Mouse (Mus musculus) skeletal muscle tissue, adult 2 months (tissue): Measurements from ENCODE around the gene Tirap.
"Not testable (repeated sequence)": the region's sequence is repeated elsewhere in the genome, so short reads cannot be mapped to it uniquely, and the experiment has no call there.

ENCODE experiments used
- DNase-seq: peaks from one replicate; pipeline ENCODE4 v3.0.0-alpha.2; 2012; ENCODE audit warnings: low read depth, low spot score

The Tirap gene

DNA sequence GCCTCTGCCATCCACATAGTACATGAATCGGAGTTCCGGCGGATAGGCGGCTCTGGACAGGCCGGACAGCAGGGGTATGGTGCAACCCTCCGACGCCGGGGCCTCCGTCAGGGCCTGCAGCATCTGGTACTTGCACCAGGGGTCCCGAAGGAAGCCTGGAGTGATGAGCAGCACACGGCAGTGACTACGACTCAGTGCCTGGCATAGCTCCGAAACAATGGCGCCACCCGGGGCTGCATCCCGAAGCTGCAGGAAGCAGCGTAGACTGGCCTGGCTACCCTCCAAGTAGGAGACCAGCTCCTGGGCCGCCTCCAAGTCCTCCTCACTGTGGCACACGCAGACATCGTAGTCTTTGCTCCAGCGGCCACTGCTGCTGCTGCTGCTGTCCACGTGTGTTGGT, 11.4 kb downstream of the Tirap start:
- no peak for DNase-seq

DNA sequence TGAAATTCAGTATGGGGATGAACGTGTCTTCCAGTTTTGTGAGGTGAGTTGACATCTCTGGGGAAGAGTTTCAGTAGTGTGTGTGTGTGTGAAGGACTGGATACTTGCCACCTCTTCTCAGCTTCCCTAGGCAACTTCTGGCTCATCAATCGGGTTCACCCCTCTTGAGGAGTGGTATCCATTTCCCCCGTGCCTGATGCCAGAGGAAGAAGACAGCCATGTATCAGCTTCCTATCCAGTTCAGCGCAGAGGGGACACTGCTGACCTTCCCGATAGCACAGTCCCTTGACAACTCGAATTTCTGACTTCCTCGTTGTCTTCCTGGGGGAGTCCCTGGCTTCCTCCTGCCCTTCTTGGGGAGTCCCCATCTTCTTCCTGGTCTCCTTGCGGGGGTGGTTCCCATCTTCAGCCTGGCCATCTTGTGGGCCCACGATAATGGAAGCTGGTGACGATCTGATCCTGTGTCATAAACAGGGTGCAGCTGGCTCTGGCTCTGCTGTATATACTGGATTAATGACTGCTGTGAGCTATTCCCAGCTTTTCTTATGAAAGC, 12.7 kb downstream of the Tirap start:
- no peak for DNase-seq

DNA sequence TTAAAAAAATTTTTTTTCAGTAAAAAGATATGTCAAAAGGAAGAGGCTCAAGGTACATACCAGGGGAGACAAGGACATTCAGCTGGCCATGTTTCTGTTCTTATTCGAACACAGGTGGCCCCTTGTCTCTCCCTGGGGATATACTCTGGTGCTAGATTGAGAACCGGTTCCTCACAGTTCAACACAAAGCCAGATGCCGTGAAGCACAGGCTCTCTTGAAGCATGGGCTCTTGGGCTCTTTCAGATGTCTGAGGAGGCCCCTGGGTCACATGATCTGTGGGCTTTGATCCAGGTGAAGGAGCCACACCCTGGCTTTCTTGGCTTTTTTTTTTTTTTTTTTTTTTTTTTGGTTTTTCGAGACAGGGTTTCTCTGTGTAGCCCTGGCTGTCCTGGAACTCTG, 13.7 kb downstream of the Tirap start:
- DNase-seq: no peak

DNA sequence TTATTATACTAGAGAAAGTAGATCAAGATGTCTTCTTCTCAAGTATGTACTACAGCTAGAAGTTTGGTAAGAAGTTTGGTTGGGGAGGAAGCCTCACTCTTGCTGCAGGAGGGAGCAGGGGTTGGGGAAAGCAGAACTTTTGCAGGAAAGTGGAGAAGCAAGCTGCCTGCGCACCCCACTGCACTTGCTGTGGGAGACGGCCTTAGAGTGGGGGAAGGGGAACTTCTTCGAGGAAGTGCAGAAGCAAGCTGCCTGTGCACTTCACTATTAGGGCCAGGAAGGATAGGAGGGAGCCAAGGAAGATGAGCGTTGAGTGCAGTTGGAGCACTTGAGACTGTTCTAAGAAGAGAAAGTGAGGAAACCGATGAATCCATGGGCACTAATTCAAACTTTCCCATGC, 16.7 kb downstream of the Tirap start:
- no peak for DNase-seq

DNA sequence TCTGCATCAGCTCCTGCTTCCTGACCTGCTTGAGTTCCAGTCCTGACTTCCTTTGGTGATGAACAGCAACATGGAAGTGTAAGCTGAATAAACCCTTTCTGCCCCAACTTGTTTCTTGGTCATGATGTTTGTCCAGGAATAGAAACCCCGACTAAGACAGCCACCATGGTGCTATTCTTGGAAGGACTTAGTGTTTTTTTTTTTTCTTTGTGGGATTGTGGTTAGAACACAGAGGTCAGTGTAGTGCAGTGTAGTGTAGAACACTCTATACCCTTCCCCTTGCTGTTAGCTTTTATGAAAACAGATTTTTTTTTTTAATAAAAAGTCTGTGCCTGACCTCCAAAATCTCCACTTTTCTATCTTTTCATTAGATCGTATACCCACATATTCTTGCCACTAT, 17.3 kb downstream of the Tirap start:
- DNase-seq: no peak

DNA sequence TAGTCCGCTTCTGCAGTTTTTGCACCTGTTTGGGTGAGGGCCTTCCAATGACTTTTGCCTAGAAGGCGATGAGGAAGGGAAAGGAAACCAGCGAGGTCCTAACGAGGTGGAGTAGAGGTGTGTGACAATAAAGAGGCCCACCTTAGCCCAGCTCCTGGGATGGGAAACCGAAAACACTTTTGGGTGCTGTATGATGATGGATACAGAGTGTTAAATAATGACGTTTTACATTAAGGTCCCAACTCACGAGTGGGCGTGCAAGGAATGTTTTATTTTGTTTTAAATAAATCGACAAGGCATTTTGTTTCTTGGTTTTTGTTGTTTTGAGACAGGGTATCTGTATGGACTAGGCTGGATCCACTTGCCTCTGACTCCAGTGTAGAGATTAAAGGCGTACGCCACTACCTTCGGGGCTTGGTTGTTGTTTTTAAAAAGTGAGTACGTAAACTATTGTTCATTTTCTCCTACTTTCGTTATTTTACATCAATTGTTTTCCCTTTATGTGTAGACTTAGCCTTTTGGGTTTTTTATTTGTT, 23.9 kb downstream of the Tirap start:
- DNase-seq: no peak

DNA sequence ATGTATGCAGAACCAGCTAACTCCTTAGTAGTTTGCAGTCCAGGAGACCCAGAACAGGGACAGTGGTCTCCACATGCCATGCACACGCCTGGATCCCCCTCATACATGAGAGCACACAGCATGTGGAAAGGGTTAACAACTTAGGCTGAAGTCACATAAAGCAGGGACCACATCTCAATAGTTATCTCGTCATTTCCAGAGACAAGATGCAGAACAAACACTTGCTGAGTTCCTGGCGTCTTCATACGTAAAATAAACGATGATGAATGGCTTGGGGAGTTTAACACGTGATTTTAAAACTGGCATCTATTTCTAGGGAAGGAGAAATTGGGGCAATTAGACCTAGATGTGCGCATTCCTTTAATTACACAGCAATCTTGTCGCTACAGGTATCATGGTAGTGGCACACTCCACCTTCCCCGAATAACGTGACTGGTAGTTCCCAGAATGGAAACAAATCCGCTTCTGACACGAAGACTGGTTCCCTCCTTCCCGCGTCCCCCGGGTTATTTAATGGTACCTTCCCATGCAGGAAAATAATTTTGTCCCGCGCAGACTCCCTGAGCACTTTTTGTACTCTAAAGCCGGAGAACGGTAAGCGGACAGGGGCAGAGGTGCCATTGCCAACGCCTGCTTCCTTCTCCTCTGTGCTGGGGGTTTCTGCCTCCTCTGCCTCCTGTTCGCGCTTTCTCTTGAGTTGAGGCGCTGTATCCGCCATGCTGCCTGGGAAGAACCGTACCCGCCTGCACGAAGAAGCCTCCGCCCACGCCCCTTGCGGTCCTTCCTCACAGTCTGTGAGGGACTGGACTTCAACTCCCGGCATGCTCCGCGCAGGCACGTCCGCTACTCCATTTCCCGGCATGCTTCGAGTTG, 24.6 kb downstream of the Tirap start, which contains the start of gene Dcps:
Gene Dcps (minus strand): TSS at position 811 of the 873 bp plus-strand sequence.
- DNase-seq: peak; percentile 87

DNA sequence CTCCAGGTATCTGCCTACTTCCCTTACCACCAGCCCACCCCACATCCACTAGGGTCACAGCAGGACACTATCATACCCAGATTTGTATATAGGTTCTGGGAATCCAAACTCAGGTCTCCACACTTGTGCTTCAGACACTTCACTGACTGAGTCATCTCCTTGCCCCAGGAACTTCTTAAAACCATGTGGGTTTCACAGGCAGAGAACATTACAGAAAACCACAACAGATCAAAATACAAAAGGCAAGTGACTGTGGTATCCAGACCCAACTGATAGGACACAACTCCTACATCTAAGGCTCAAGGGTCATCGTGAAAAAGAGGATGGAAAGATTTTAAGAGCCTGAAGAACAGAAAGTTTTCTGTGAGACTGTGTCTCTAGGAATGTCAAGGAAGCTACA, 26.8 kb downstream of the Tirap start:
- DNase-seq: no peak

DNA sequence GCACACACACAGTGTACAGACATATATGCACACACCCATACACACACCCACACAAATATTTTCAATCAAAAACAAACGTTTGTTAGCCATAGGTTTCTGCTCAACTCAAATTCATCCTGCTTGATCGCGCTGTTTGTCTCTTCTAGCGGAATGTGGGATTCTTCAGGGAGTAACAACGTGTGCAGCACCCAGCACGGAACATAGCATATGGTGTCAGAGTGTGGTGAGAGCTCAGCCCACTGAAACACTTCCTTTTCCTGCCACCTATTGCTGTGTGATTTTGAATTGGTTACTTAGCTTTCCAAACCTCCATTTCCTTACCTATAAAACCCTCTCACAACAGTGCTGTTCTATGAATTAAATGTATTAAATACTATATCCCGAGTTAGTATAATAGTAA, 30.0 kb downstream of the Tirap start:
- no peak for DNase-seq

DNA sequence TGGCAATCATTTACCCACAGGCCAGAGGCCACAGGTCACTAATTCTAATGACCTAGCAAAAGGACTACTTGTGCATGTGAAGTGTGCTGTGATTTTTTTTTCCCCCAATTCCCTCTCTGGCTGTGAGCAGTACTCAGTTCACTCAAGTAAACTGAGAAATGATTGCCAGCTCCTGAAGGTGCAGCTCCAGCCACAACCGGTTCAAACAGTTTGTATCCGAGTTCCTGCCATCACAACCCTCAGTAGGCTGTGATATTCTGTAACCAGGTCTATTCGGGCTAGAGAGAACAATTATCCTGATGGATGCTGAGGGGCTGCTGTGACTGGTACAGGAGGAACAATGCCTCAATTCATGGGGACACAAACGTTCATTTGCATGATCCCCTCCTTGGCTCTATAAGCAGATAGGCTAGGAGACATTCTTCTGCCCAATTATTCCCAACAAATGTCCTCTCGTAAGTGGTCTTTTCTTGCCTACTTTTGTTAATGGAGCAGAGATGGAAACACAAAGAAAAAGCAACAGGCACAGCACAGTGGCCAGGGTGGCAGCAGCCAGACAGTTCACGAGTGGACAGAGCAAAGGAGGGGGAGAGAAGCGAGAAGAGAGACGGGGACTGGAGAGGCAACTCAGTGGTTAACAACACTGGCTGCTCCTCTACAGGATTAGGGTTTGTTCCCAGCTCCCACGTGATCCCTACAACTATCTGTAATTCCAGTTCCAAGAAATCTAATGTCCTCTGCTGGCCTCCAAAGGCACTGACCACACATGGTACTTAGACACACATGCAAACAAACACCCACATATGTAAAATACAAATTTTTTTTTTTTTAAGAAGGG, 33.1 kb downstream of the Tirap start:
- no peak for DNase-seq

DNA sequence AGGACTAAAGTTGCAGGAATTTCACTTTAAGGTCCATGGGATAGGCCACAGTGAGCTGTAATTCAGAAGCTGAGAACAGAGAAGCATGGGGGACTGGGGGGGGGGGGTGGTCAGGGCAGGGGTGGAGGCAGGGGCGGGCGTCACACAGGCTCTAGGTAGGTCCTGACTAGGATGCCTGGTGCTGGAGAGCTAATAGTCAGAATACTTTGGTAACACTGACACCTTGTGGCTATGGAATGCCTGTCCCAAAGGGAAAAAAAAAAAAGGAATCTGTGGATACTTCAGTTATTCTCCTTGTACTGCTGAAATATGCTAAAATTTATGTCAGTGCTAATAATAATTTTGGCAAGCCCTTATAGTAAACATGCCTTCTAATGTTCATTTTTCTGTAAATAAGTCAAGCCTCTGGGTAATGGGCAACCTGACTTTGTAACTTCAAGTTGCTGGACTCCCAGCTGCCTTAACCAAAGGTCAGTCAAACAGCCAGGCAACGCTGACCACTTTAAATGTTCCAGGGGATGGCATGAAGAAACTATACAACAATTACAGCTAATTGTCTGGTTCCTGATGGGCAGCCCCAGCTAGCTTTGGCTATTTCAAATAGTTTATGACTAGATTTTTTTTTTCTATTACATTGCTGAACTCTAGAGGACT, 33.8 kb downstream of the Tirap start:
- DNase-seq: no peak

DNA sequence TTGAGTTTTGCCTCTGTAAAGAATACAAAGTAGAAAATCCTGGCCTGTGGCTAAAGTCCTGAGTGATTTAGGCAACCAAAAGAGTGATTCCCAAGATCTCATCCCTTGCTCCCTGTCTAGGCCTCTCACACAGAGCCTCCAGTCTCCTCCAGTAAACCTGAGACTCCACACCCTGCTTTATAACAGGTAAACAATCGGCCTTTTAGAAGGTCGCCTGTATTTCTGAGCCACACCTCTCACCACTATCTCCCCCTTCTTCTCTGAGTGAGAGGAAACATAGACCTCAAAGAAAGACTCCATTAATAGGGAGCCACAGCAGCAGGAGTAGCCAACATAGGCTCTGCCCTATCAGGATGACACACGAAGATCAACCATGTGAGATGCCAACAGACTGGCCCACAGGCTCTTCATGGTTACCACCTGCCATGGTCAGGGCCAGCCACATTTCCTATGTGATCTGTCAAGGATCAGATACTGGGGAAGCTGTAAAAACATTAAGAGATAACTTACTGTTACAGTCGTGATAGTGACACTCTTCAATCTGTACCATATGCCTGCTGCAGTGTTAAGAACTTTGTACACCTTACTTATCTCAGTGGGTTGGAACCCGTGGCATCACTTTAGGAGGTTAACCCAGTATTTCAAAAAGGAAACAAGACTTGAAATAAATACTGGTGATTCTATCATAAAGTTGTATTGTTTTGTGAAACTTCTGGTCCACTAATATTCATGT, 35.8 kb downstream of the Tirap start:
- DNase-seq: no peak

DNA sequence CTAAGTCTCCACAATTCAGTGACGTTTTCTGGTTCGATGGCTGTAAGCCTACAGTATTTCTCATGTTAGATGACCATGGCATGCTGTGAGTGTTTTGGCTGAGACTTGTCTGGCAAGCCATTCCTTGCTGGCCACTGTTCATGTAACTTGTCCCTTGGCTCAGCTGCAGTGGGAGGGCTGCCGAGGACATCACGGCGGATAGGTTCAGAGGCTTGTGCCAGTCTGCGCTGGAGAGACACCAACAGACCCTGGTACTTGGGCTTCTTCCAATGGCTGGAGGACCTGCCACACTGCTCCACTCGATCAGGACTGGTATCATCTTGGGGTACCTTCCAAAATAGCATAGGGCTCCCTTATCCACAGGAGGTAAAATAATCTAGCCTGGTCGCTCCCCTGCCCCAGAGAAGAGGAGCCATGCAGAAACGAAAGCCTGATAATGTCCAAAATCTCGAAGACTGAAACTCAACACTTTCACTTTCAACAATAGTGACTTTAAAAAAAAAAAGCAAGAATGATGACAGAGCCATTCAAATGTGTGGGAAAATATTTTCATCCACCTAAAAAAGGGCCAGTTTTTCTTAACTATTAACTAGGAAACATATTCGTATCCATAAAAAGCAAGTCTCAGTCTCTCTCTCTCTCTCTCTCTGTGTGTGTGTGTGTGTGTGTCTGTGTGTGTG, 36.9 kb downstream of the Tirap start:
- peak; percentile 82 for DNase-seq

DNA sequence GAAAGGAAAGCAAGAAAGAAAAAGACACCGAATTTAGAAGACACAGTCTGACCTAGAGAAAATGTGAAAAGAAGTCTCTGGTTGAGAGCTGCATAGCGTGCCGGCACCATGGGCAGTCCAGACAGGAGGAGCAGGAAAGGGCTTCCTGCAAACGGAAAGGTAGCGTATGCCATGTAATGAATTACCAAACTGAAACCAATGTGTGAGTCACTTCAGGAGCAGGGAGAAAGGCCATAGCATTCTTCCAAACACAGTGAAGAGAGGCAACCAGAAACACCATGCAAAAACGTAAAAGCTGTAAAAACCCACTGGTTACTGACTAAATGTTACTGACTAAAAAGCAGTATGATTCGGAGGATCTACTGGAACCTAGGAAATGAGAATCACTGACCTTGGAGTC, 38.4 kb downstream of the Tirap start:
- no peak for DNase-seq

DNA sequence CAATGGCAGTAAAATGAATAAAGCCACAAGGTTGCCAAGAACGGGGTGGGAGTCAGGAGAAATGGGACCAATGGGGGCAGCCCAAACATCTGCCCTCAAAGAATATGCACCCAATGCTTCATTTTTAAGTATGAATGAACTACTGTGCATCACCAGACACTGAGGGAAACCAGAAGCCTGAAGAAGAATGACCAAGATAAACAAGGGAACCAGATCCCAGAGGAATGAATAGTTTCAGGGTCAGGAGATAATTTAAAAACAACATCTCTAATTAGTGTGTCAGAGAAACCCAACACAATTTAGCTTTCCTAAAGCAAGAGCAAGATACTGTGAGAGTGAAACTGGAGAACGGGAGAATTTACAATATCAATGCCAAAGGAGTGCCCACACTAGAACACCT, 39.4 kb downstream of the Tirap start:
- DNase-seq: no peak

DNA sequence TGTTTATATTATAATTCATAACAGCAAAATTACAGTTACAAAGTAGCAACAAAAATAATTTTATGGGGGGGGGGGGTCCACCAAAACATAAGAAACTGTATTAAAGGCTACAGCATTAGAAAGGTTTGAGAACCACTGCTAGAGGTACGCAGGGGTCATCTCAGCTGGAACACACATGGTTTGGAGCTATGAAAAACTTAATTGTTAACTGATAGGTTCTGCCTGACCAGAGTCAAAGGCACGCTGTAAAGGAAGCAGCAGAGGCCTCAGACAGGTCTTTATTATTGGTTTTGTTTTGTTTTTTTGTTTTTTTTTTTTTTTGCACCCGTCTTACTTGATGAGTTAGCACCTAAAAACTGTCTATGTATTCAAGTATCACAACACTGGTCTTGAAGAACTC, 41.6 kb downstream of the Tirap start:
- DNase-seq: no peak

DNA sequence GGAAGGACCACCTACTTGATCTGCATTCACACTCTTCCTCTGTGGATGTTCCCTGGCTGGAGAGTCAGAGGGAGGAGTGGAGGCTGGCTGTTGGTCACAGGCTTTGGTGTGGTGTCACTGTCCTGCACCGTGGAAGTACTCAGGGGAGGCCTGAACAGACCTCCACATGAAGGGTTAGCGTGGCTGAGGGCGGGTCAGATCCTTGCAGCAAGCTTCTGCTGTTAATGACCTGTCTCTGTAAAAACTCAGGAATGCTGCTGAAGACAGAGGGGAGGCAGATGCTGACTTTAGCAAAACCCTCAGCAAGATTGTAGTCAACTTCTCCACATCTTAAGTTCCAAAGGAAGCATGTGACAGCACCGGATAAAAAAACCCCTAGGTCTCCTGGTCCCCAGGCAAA, 43.2 kb downstream of the Tirap start:
- no peak for DNase-seq

DNA sequence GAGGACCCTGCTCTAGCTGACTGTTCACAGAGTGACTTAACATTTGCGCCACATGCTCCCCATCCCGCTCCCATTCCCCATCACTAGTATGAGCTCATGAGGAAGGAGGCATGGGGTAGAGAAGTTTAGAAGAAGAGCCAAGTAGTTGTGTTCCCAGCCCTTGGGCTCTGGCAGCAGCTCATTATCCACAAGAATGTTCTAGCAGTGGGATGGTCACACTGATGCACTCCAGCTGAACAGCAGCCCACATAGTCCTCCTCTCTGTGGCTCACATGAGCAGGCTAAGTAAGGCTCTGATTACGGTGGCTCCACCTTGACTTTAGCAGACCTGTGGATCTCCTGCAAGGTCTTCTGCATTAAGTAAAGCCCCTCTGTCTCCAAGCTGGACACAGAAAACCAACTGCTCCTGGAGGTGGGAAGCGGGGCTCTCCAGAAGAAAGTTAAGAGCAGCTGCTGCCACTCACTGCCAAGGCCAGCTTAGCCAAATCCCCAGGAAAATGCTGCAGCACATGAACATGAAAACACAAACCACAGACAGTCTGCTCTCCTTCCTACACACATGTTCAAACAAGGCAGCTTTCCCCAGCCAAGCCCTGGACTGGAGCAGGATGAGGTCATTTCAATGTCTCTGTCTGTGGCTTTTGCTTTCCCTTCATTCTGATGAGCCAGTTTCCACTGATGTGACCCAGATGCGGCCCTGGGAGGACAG, 43.9 kb downstream of the Tirap start:
- DNase-seq: peak; percentile 54

DNA sequence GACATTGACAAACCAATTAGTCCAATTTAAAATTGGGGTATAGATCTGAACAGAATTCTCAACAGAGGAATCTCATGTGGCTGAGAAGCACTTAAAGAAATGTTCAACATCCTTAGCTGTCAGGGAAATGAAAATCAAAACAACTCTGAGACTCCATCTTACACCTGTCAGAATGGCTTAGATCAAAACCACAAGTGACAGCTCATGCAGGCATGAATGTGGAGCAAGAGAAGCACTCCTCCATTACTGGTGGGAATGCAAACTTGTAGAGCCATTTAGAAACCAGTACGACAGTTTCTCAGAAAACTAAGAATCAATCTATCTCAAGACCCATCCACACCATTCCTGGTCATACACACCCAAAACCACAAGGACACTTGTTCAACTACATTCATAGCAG, 47.2 kb downstream of the Tirap start:
- no peak for DNase-seq

DNA sequence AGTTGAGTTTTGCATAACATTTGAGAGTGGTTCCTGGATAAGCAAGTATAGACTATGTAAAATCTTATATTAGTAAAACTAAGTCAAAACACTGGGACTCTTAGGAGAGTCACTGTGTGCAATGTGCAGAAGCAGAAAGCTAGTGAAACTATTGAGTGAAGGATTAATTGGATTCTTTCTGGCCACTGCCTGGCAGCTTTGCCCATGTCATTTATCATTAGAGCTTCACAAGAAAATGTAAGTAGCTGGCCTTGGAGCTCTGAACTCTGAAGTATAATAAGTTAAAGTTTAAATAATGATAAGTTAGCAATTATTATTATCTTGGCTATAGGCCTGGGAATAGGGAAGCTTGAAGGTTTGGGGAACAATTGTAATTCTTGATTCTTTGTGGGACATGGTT, 51.3 kb downstream of the Tirap start:
- DNase-seq: not testable (repeated sequence)
